Mouse (Mus musculus) lung, embryonic 16.5 days (tissue): ENCODE data around the gene Gm49369. TPM values are rescaled to one million over a fixed set of nuclear protein-coding genes. Genes with fewer than 3 reads are reported as not detected.

Experiments
- ATAC-seq: fragments of 200-750 bp; cut with Nextera tagmentation; 2 replicates; pipeline ENCODE4 v1.8.0; 2017; ENCODE audit warnings: low read depth, mild to moderate bottlenecking, moderate library complexity
- H3K27ac ChIP-seq: fragments of 300-500 bp; sonication (generic); 2 replicates; pipeline ENCODE4 v1.5.1; 2014; ENCODE audit warnings: mild to moderate bottlenecking, control low read depth, low read length
- H3K27me3 ChIP-seq: fragments of 300-500 bp; sonication (generic); 2 replicates; pipeline ENCODE4 v1.6.1; 2014; ENCODE audit warnings: low read depth, low read length, mixed read lengths; ENCODE audit not compliant: control insufficient read depth, insufficient read depth
- H3K36me3 ChIP-seq: fragments of 300-500 bp; sonication (generic); 2 replicates; pipeline ENCODE4 v1.6.1; 2014; ENCODE audit warnings: low read length; ENCODE audit not compliant: control insufficient read depth, insufficient read depth
- H3K4me1 ChIP-seq: fragments of 300-500 bp; sonication (generic); replicated peaks from 2 replicates; pipeline ENCODE4 v1.6.1; 2014; ENCODE audit warnings: low read length, mixed read lengths; ENCODE audit not compliant: control insufficient read depth, insufficient read depth
- H3K4me2 ChIP-seq: fragments of 300-500 bp; sonication (generic); 2 replicates; pipeline ENCODE4 v1.6.1; 2014; ENCODE audit warnings: low read depth, low read length, control low read depth
- H3K4me3 ChIP-seq: fragments of 300-500 bp; sonication (generic); 2 replicates; pipeline ENCODE4 v1.5.1; 2014; ENCODE audit warnings: mild to moderate bottlenecking, low read length, control low read depth
- H3K9ac ChIP-seq: fragments of 300-500 bp; sonication (generic); 2 replicates; pipeline ENCODE4 v1.6.1; 2014; ENCODE audit warnings: low read length, control low read depth
- H3K9me3 ChIP-seq: fragments of 300-500 bp; sonication (generic); 2 replicates; pipeline ENCODE4 v1.6.1; 2016; ENCODE audit warnings: low read length; ENCODE audit not compliant: control insufficient read depth
- WGBS: fragments of 180-500 bp; shearing (Covaris S2); extraction: QIAGEN DNeasy Blood & Tissue Kit; methylation state at CpG from one replicate; pipeline ENCODE4 v1.1.7; 2014; 5-methylcytosine and 5-hydroxymethylcytosine counted together
- polyA plus RNA-seq: library from polyadenylated mRNA; unstranded; fragments of >200 nt; fragmentation: Nextera tagmentation; extraction: Ambion mirVana; gene quantifications from 2 replicates; pipeline ENCODE4 v1.2.1, GENCODE M21; 2015

The Gm49369 gene
- polyA plus RNA-seq, 1 experiment from 2014 or later: 3.2 TPM

- no peak overlapping the region for H3K4me2 ChIP-seq
- H3K4me1 ChIP-seq: no peaks in the 10 kb centered on the region
- no peak overlapping the region for H3K4me3 ChIP-seq
- H3K9me3 ChIP-seq: no peaks in the 10 kb centered on the region
- no peaks in the 10 kb centered on the region for H3K27me3 ChIP-seq
- H3K36me3 ChIP-seq: no peaks in the 10 kb centered on the region
- WGBS: 62% methylated on average over 1 of the region's 1 CpGs
- ATAC-seq: no peak
- H3K27ac ChIP-seq: no peak overlapping the region
- no peak overlapping the region for H3K9ac ChIP-seq
Observed at GRCm38 (mm10) chr7:142399250-142399649, 16.8 kb upstream of the Gm49369 start.

GRCm38 (mm10) chr7:142398052-142398451 is 15.6 kb upstream of the Gm49369 start:
- no peaks in the 10 kb centered on the region for H3K4me1 ChIP-seq
- H3K9ac ChIP-seq: no peak overlapping the region
- H3K36me3 ChIP-seq: no peaks in the 10 kb centered on the region
- H3K27me3 ChIP-seq: no peaks in the 10 kb centered on the region
- WGBS: 41% methylated on average over 2 of the region's 2 CpGs
- no peak overlapping the region for H3K4me3 ChIP-seq
- no peak overlapping the region for H3K4me2 ChIP-seq
- peak; percentile 29; the same call in 1 of the 2 replicates for ATAC-seq
- H3K27ac ChIP-seq: no peak overlapping the region
- H3K9me3 ChIP-seq: no peaks in the 10 kb centered on the region

GRCm38 (mm10) chr7:142396611-142397010 is 14.1 kb upstream of the Gm49369 start:
- 100% methylated on average over 1 of the region's 1 CpGs for WGBS
- H3K36me3 ChIP-seq: no peaks in the 10 kb centered on the region
- no peaks in the 10 kb centered on the region for H3K27me3 ChIP-seq
- H3K4me3 ChIP-seq: no peak overlapping the region
- ATAC-seq: no peak
- H3K4me2 ChIP-seq: no peak overlapping the region
- no peak overlapping the region for H3K27ac ChIP-seq
- no peak overlapping the region for H3K9ac ChIP-seq
- no peaks in the 10 kb centered on the region for H3K4me1 ChIP-seq
- H3K9me3 ChIP-seq: no peaks in the 10 kb centered on the region

- no peak overlapping the region for H3K4me3 ChIP-seq
- H3K9me3 ChIP-seq: no peaks in the 10 kb centered on the region
- 77% methylated on average over 4 of the region's 4 CpGs for WGBS
- no peaks in the 10 kb centered on the region for H3K27me3 ChIP-seq
- H3K27ac ChIP-seq: no peak overlapping the region
- H3K36me3 ChIP-seq: no peaks in the 10 kb centered on the region
- H3K9ac ChIP-seq: no peak overlapping the region
- no peak for ATAC-seq
- no peaks in the 10 kb centered on the region for H3K4me1 ChIP-seq
- no peak overlapping the region for H3K4me2 ChIP-seq
Observed at GRCm38 (mm10) chr7:142395472-142395871, 13.0 kb upstream of the Gm49369 start.

- H3K4me1 ChIP-seq: no peaks in the 10 kb centered on the region
- H3K27ac ChIP-seq: no peak overlapping the region
- no peaks in the 10 kb centered on the region for H3K36me3 ChIP-seq
- WGBS: 57% methylated on average over 6 of the region's 6 CpGs
- no peak overlapping the region for H3K4me2 ChIP-seq
- ATAC-seq: no peak
- H3K4me3 ChIP-seq: no peak overlapping the region
- no peaks in the 10 kb centered on the region for H3K9me3 ChIP-seq
- no peaks in the 10 kb centered on the region for H3K27me3 ChIP-seq
- H3K9ac ChIP-seq: no peak overlapping the region
Observed at GRCm38 (mm10) chr7:142394261-142395190, 12.1 kb upstream of the Gm49369 start.

- no peaks in the 10 kb centered on the region for H3K27me3 ChIP-seq
- no peak overlapping the region for H3K27ac ChIP-seq
- no peak overlapping the region for H3K4me2 ChIP-seq
- H3K9ac ChIP-seq: no peak overlapping the region
- H3K9me3 ChIP-seq: no peaks in the 10 kb centered on the region
- no peak for ATAC-seq
- H3K36me3 ChIP-seq: no peaks in the 10 kb centered on the region
- no peak overlapping the region for H3K4me3 ChIP-seq
- H3K4me1 ChIP-seq: 0 out of 2 replicates have a peak, but pooled peaks cover 1% of the 10 kb centered on the region
- 23% methylated on average over 4 of the region's 4 CpGs for WGBS
Observed at GRCm38 (mm10) chr7:142393191-142393590, 10.7 kb upstream of the Gm49369 start.

- Histone ChIP-seq H3K9ac (no peak overlapping the region), H3K27me3 (no peaks in the 10 kb centered on the region), H3K4me2 (no peak overlapping the region), H3K4me3 (no peak overlapping the region), H3K36me3 (no peaks in the 10 kb centered on the region), H3K4me1 (peaks cover 8% of the 10 kb centered on the region), H3K27ac (no peak overlapping the region), H3K9me3 (no peaks in the 10 kb centered on the region)
- ATAC-seq: no peak
- 62% methylated on average over 4 of the region's 4 CpGs for WGBS
Observed at GRCm38 (mm10) chr7:142391609-142392008, 9.1 kb upstream of the Gm49369 start.

GRCm38 (mm10) chr7:142391108-142391507 is 8.6 kb upstream of the Gm49369 start:
- H3K27me3 ChIP-seq: no peaks in the 10 kb centered on the region
- no peak overlapping the region for H3K9ac ChIP-seq
- WGBS: 76% methylated on average over 3 of the region's 3 CpGs
- no peaks in the 10 kb centered on the region for H3K9me3 ChIP-seq
- peaks cover 13% of the 10 kb centered on the region for H3K4me1 ChIP-seq
- no peak overlapping the region for H3K27ac ChIP-seq
- no peaks in the 10 kb centered on the region for H3K36me3 ChIP-seq
- ATAC-seq: no peak
- no peak overlapping the region for H3K4me3 ChIP-seq
- H3K4me2 ChIP-seq: no peak overlapping the region

GRCm38 (mm10) chr7:142389961-142390650 is 7.6 kb upstream of the Gm49369 start:
- Histone ChIP-seq H3K4me3 (no peak overlapping the region), H3K9ac (no peak overlapping the region), H3K4me1 (peaks cover 16% of the 10 kb centered on the region), H3K4me2 (no peak overlapping the region), H3K27me3 (no peaks in the 10 kb centered on the region), H3K27ac (no peak overlapping the region), H3K36me3 (no peaks in the 10 kb centered on the region; the same call in 1 of the 2 replicates), H3K9me3 (no peaks in the 10 kb centered on the region)
- ATAC-seq: no peak
- 73% methylated on average over 3 of the region's 3 CpGs for WGBS
